Mouse (Mus musculus): ENCODE results near the gene Hyal3.

Hyal3 gene

DNA sequence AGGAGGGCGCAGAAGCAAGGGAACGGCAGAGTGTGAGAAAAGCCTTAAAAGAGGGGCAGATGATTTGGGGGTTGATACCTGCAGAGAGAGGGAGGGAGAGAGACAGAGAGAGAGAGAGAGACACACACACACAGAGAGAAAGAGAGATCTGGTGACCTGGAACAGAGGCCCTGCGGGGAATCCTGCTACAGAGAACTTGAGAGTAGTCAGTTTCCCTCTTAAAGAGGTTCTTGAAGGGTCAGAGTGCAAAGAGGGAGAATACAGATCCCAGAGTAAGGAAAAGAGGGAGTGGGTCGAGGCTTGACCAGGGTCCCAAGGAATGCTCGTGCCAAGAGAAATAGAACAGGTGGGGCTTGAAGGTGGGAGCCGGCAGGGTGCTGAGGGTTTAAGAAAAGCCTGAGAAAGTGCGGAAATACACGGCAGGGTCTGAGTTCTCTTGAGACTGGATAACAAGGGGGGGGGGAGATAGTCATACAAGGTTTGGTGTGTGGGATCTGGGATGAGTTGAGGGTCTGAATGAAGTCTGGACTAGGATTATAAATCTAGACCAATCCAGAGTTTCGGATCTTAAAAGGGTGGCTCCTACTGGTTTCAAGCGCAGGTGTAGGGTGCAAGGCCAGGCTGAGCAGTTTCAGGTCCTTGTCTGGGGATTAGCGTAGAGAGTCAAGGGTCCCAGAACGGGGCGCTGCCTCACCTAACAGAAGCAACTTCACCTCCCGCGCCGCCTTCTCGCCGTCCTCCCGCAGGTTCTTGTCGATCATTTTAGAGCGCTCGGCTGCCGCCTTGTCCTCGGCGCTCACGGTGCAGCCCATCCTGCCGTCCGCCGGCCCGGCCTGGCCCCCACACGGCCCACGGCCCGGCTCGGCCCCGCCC is 54.0 kb downstream of the Hyal3 start:
- DNase-seq (ENCODE audit: low spot score), result no peak

DNA sequence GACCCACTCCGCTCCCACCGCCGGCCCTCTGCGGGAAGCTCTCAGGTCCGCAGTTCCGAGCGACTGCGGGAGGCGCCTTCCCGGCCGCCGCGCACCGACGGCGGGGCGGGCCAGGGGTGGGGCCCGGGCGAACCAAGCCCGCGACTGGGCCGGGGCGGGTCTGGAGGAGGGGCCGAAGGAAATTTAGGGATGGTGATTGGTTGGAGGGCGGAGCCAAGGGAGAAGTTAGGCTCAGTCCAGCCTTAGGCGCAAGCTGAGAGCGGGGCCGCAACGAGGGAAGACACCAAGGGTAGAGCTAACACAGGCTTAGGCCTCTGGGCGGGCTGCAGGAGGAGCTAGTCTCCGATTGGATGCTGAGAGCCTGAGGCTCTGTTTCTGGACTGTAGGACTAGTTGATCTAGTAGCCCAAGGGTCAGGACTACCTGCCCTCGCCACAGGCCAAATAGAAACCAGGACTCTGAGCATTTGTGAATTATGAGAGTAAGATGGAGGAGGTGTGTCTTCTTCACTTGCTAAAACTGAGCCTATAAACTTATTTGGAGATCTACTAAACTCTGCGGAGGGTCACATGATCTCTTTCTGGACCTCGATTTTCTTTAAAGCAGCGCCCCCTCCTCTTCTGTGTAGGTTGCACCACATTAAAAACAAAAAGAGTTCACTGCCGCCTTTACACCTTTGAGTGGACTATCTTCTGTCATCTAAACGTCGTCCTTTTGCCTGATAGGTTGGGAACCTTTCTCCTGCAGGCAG is 54.8 kb downstream of the Hyal3 start, which contains the start of gene Gnai2:
TSS of gene Gnai2 (minus strand) at position 89 of the 750 bp plus-strand sequence.
- peak; percentile 99 for DNase-seq (ENCODE audit: low spot score)

Measured in lung, postnatal 25 days (tissue).